Mouse (Mus musculus) monocyte, adult 5-6 weeks (primary cell): ENCODE data around the gene Rapsn. TPM values are rescaled to one million over a fixed set of nuclear protein-coding genes. Genes with fewer than 3 reads are reported as not detected.

Experiments
- ATAC-seq: fragments of 153-309, 156-312 bp; replicated peaks from 2 replicates; pipeline ENCODE4 v1.8.0; 2017; ENCODE audit warnings: mild to moderate bottlenecking; ENCODE audit not compliant: low TSS enrichment, insufficient number of reproducible peaks, severe bottlenecking, poor library complexity, low FRiP score
- total RNA-seq: library from RNA; stranded (forward); fragments of 200-1000, 200-491, 200-594 nt; gene quantifications from 3 replicates; pipeline ENCODE4 v1.2.3, GENCODE M21; 2017

The Rapsn gene
- total RNA-seq, 1 experiment from 2014 or later = 4.3 TPM

DNA sequence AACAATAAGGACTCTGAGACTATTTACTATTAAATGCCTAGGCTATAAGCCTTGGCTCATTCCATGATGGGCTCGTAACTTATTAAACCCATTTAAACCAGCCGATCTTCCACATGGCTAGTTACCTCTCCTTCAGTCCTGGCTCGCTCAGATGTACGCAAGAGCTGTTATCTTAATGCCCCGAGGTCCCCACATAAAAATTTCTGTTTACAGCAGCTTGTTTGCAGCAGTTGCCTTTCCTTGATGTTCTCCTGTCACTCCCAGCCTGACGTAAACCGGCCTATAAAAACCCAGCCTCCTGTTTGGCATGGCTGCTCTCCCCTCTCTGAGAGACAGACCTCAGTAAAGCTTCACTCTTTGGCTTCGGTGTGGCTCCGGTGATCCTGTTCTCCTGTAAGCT, 11.9 kb downstream of the Rapsn start:
- ATAC-seq = no peak

GRCm38 (mm10) chr2:91051917-91052316, 16.5 kb downstream of the Rapsn start:
- no peak for ATAC-seq

DNA sequence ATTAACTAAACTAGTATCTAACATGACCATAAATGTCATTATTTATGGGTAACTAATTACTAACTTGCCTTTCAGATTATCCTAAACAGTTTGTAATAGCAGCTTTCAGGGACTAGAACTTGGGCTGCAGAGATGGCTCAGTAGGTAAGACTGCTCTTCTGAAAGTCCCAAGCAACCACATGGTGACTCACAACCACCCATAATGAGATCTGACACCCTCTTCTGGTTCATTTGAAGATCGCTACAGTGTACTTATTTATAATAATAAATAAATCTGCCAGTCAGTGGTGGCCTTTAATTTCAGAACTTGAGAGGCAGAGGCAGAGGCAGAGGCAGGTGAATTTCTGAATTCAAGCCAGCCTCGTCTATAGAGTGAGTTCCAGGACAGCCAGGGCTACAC, 17.3 kb downstream of the Rapsn start:
- ATAC-seq = no peak

DNA sequence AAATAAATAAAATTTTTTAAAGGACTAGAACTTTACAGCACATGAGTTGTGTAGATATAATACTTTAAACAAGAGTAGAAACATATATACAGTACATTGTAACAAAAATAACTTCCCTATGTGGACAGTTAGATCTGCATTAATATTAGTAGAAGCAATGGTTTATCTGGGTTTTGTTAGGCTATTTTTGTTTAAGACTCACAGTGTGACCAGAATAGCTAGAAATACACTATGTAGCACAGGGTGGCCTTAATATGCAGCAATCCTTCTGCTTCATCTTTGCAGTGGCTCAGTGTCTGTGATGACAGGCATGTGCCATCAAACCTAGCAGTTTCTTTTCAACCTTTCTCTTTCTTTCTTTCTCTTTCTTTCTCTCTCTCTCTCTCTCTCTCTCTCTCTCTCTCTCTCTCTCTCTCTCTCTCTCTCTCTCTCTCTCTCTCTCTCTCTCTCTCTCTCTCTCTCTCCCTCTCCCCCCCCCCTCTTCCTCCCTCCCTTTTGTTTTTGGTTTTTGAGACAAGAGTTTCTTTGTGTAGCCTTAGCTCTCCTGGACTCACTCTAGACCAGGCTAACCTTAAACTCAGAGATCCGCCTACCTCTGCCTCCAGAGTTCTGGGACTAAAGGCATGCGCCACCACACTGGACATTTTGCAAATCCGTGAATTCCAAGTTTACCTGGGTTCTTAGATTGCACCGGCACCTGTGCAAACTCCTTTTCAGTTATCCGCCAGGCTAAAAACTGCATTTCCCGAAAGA, 17.9 kb downstream of the Rapsn start:
- no peak for ATAC-seq

DNA sequence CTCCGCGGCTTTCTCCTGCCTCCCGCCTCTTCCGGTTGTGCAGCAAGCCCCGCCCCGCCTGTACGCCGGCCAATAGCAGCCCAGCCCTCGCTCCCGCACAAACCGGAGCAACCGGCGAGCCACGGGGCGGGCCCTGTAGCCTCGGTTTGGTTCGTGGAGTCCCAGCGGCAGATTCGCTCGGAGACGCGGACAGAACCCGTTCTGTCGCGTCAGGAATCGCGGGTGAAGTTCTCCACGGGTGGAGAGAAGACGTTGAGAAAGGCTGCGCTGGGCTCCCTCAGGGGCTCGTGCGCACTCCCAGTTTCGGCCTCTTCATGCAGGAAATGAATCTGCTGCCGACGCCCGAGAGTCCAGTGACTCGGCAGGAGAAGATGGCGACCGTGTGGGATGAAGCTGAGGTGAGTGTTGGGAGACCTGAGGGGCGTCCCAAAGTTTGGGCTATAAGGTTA, 18.5 kb downstream of the Rapsn start, which contains the start of gene Psmc3:
TSS of gene Psmc3 (plus strand) at position 76 of the 449 bp plus-strand sequence.
- ATAC-seq = peak; percentile 93

DNA sequence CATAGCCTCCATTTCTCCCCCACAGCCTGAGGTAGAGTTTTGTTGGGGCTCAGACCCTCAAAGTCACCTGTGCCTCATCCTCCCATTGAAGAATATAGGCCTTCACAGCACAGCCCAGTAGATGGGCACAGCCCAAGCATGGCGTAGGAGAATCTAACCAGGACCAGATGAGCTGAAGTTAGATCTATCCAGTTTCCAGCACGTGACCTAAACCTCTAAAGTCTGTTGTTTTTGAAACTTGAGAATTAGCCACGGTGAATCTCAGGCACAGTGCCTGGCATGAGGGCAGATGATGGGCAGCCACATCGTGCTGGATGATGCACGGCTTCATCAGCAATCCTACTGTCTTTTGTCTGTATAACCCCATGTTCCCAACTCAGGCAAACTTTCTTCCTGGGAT, 23.0 kb downstream of the Rapsn start:
- no peak for ATAC-seq

- ATAC-seq = no peak
These were observed 24.0 kb downstream of the Rapsn start for GRCm38 (mm10) chr2:91059376-91059775.

DNA sequence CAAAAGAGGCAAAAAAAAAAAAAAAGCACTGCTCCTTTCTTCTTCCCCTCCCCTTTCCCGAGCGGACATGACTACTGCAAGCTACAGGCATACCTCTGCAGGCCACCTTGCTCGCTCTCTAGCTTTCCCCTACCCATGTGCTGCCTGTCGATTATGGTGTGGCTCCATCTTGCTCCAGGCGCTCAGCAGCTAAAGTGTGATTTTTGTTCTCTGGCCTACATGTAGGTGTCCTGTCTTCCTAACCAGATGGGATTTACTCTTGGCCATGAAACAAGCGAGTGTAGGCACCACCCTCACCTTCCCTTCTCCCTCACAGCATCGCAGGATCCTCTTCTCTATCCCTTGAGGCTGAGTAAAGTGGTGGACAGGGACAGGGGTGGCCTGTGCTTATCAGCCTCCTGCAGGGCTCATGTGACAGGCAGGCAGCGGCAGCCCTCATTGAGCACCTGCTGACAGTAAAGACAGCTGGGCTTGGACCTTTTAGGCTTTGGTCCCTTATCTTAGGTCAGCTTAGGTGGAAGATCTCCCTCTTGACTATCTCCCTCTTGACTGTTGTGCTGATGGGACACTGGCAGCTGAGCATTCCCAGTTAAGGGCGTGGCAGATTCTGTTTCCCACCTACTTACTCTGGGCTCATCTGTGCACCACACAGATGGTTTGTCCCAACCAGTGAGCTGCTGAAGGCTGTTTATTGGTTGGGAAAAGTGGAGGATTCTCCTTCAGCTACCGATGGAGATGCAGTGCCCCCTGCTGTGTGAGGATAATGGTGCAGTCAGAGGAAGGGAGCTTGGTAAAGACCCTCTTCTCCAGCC, 25.3 kb downstream of the Rapsn start:
- no peak for ATAC-seq

DNA sequence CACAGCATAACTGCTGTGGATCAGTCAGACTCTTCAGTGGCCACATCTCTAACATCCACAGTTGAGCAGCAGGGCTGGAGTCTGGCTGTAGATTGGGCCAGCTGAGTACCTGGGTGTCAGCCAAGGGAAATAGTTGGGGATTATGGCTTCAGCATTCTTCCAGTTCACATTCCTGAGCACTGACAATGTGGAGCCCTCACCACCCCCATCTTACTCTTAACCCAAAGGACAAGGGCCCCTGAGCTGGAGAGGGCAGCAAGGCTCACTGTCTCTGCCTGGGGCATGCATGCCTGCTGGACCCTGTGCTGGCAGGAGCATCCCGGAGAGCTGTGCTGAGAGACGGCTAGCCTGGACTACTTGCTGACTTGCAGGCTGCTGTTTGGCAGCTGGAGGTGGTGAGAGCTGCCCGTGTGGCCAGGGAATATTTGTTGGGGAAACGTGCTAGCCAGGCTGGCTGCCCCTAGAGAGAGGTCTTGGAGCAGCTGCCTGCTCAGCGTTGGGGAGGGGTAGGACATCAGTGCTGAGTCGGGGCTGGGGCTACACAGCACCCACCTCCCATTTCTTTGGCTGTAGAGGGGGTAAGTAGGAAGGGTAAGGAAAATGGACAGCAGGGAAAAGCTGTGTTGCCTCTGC, 26.5 kb downstream of the Rapsn start:
- no peak for ATAC-seq

DNA sequence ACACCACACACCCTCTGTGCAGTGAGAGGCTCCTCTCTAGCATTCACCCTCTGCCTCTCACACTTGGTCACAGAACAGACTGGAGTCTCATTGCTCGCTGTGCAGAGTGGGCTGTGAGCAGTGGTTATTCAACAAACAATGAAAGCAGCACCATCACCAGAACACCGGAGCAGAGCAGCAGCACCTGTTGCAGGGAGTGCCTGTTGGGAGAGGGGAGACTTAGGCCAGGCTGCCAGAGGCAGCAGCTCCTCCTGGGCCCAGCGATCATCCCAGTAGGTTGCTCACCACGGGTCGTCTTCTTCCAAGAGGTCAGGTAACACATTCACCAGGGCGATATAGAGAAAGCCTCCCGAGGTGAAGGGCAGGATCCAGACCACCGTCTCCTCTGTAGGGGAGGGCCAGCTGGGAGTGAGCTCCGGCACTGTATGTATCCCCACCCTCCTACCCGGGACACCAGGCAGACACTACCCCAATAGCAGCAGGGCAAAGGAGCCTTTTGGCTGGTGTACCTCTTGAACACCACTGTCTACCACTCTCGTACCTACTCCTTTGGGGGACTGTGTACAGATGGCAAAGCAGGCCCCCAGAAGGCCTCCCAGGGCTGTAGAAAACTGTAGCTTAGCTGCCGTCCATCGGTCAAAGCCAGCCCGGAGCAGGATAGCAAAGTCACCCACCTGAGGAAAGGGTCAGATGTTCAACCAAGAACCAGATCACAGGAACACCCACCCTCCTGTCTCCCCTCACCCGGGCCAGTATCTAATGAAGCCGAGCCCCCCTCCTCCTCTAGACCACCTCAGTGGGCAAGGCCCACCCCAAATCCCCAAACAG, 27.6 kb downstream of the Rapsn start:
- no peak for ATAC-seq

- ATAC-seq = no peak
These were observed 28.8 kb downstream of the Rapsn start for GRCm38 (mm10) chr2:91064211-91064610.

- 0 out of 2 replicates have a peak, but pooled peaks have one; percentile 14 for ATAC-seq
These were observed 30.1 kb downstream of the Rapsn start for GRCm38 (mm10) chr2:91065544-91065943.

GRCm38 (mm10) chr2:91066455-91066854, 31.0 kb downstream of the Rapsn start:
- ATAC-seq = no peak

- ATAC-seq = no peak
These were observed 32.9 kb downstream of the Rapsn start for GRCm38 (mm10) chr2:91068162-91068871.

GRCm38 (mm10) chr2:91068872-91069165, 33.4 kb downstream of the Rapsn start:
- no peak for ATAC-seq

DNA sequence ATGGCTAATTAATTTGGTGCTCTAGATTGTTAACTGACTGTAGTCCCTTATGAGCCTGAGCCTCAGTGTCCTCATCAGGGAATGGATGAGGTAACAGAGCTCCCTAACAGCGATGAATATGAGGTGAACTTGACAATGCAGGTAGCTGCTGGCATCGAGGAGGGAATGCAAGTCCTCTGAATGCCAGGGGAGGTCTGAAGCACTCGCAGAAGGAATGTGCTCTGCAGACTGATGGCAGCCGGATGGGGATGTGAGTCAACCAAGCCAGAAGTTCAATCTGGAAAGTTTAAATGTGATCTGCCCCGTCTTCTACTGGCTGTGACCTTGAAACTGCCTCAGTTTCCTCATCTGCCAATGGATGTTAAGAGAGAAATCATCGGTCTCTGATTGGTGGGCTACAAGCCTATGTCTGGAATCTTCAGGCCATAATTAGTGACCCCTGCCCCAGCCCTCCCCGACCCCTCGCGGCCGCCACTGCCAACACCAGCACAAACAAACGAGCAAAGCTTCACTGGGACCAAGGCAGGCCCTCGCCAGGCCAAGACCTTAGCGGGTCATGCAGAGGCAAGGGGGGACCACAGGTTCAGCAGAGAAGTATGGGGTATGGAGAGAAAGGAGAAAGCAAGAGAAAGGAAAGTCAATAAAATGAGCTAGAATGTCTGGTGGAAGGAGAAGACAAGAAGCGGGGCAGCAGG, 34.0 kb downstream of the Rapsn start:
- no peak; the same call in 1 of the 2 replicates for ATAC-seq

DNA sequence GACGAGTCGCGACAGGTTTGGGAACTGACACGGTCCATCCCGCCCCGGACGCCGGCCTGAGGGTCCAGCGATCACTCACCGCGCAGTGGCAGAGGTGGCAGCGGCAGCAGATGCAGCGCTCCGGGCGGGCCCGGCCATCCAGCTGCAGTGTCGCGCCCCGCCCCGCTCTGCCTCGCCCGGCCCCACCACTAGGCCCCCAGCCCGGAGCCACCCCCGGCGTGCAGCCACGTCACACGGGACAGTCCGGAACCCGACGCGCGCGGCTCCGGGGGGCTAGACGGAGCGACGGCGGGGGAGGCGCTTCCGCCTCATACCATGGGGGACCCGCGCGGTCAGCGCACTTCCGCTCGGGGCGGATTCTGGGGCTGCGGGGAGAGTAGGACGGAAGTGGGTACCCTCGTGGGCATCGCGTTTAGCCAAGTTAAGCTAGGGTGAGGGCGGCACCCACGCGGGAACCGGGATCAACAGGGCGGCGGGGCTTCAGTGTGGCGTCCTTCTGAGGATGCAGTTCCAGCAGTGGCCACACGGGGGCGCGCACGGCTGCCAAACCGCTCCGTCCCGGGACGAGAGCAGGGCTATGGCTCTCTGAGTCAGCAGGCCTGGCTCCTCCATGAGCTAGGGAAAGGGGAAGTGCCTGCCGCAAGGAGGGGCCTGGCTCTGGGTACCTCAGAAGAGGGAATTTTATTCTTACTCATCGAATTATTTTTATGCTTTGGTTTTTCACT, 34.8 kb downstream of the Rapsn start, which contains the start of gene Slc39a13:
TSS of gene Slc39a13 (minus strand) at position 342 of the 725 bp plus-strand sequence.
- peak; percentile 81 for ATAC-seq
